Mouse (Mus musculus) CH12.LX (cell line): ENCODE data around the gene Zfyve28. TPM values are rescaled to one million over a fixed set of nuclear protein-coding genes. Genes with fewer than 3 reads are reported as not detected.

Experiments
- DNase-seq: peaks from one replicate; pipeline ENCODE4 v3.0.0-alpha.2; 2013; ENCODE audit errors: extremely low read depth
- H3K27ac ChIP-seq: 2 replicates; pipeline ENCODE4 v1.5.1; 2012; ENCODE audit warnings: low read depth, mild to moderate bottlenecking, control low read depth, moderate library complexity; ENCODE audit not compliant: insufficient read depth
- H3K27me3 ChIP-seq: replicated peaks from 2 replicates; pipeline ENCODE3; 2012; ENCODE audit warnings: inconsistent platforms
- H3K36me3 ChIP-seq, 2 experiments: replicated peaks in 1 of 2; 2 replicates each; pipeline versions ENCODE3 to v1.6.1; 2012; ENCODE audit warnings: inconsistent platforms in 1 of 2, low read length in 1 of 2, mild to moderate bottlenecking in 1 of 2, mixed read lengths in 1 of 2, moderate library complexity in 1 of 2; ENCODE audit not compliant: control insufficient read depth in 1 of 2, insufficient read depth in 1 of 2
- H3K4me1 ChIP-seq, 2 experiments: 2 replicates each; pipeline ENCODE4 v1.6.1; 2012; ENCODE audit warnings: inconsistent platforms in 1 of 2, moderate library complexity in 1 of 2; ENCODE audit not compliant: insufficient read depth in 2 of 2, control insufficient read depth in 1 of 2
- H3K4me2 ChIP-seq: 2 replicates; pipeline ENCODE4 v1.6.1; 2012; ENCODE audit warnings: low read depth, mild to moderate bottlenecking, control low read depth; ENCODE audit not compliant: poor library complexity, insufficient read depth, severe bottlenecking
- H3K4me3 ChIP-seq, 3 experiments: fragments of 150-350 bp in 1 of 3; sonication (generic) in 1 of 3; replicated peaks in 1 of 3; 2 replicates each; pipeline versions ENCODE3 to v1.5.1; 2011 to 2012; ENCODE audit warnings: low read depth in 2 of 3, low read length in 2 of 3, mild to moderate bottlenecking in 2 of 3, moderate library complexity in 2 of 3, control low read depth in 1 of 3, improper control_type of control experiment in 1 of 3, inconsistent platforms in 1 of 3, mixed read lengths in 1 of 3; ENCODE audit not compliant: poor library complexity in 1 of 3
- H3K79me2 ChIP-seq: replicated peaks from 2 replicates; pipeline ENCODE4 v1.6.1; 2012; ENCODE audit warnings: mild to moderate bottlenecking, moderate library complexity; ENCODE audit not compliant: control insufficient read depth, poor library complexity, insufficient read depth, severe bottlenecking; ENCODE audit errors: extremely low read depth
- H3K9ac ChIP-seq: 2 replicates; pipeline ENCODE4 v1.6.1; 2012; ENCODE audit warnings: low read depth, mild to moderate bottlenecking, control low read depth, moderate library complexity; ENCODE audit not compliant: insufficient read depth
- H3K9me3 ChIP-seq: replicated peaks from 2 replicates; pipeline ENCODE3; 2012; ENCODE audit warnings: low read length, inconsistent platforms, mixed read lengths
- BHLHE40 ChIP-seq: IDR thresholded peaks from 2 replicates; pipeline ENCODE4 v1.6.1; 2011; ENCODE audit warnings: mild to moderate bottlenecking, low read depth, low read length, improper control_type of control experiment
- ETS1 ChIP-seq: conservative IDR thresholded peaks from 2 replicates; pipeline ENCODE4 v1.6.1; 2012; ENCODE audit warnings: low read depth, mild to moderate bottlenecking, inconsistent platforms, low read length, improper control_type of control experiment, moderate library complexity
- HCFC1 ChIP-seq: IDR thresholded peaks from 2 replicates; pipeline ENCODE4 v1.6.1; 2012; ENCODE audit warnings: low read depth, mild to moderate bottlenecking, inconsistent platforms, low read length, improper control_type of control experiment
- IRF4 ChIP-seq: IDR thresholded peaks from 2 replicates; pipeline ENCODE4 v1.6.1; 2014; ENCODE audit warnings: low read depth, mild to moderate bottlenecking, inconsistent platforms, low read length, improper control_type of control experiment
- JUN ChIP-seq: IDR thresholded peaks from 2 replicates; pipeline ENCODE4 v1.6.1; 2011; ENCODE audit warnings: low read depth, mild to moderate bottlenecking, low read length, improper control_type of control experiment, moderate library complexity; ENCODE audit not compliant: insufficient read depth
- KAT2A ChIP-seq: IDR thresholded peaks from 2 replicates; pipeline ENCODE4 v1.6.1; 2012; ENCODE audit warnings: low read length, improper control_type of control experiment, inconsistent platforms; ENCODE audit not compliant: insufficient replicate concordance
- MEF2A ChIP-seq: IDR thresholded peaks from 2 replicates; pipeline ENCODE4 v1.6.1; 2014; ENCODE audit warnings: low read depth, mild to moderate bottlenecking, inconsistent platforms, low read length, improper control_type of control experiment, borderline replicate concordance
- NRF1 ChIP-seq: IDR thresholded peaks from 2 replicates; pipeline ENCODE4 v1.6.1; 2014; ENCODE audit warnings: low read depth, mild to moderate bottlenecking, inconsistent platforms, low read length, improper control_type of control experiment, moderate library complexity
- PAX5 ChIP-seq: IDR thresholded peaks from 2 replicates; pipeline ENCODE4 v1.6.1; 2012; ENCODE audit warnings: low read length, inconsistent platforms, mixed read lengths
- POLR2A ChIP-seq: IDR thresholded peaks from 2 replicates; pipeline ENCODE4 v1.6.1; 2011; ENCODE audit warnings: low read depth, mild to moderate bottlenecking, improper control_type of control experiment, low read length
- RCOR1 ChIP-seq: conservative IDR thresholded peaks from 2 replicates; pipeline ENCODE4 v1.6.1; 2012; ENCODE audit warnings: low read depth, mild to moderate bottlenecking, inconsistent platforms, low read length, improper control_type of control experiment
- TBP ChIP-seq: conservative IDR thresholded peaks from 2 replicates; pipeline ENCODE4 v1.6.1; 2011; ENCODE audit warnings: low read depth, low read length, improper control_type of control experiment
- TCF12 ChIP-seq: IDR thresholded peaks from 2 replicates; pipeline ENCODE4 v1.6.1; 2014; ENCODE audit warnings: low read depth, mild to moderate bottlenecking, inconsistent platforms, low read length, improper control_type of control experiment
- UBTF ChIP-seq: IDR thresholded peaks from 2 replicates; pipeline ENCODE4 v1.6.1; 2012; ENCODE audit warnings: low read depth, mild to moderate bottlenecking, inconsistent platforms, low read length, improper control_type of control experiment, moderate library complexity
- USF1 ChIP-seq: IDR thresholded peaks from 2 replicates; pipeline ENCODE4 v1.6.1; 2014; ENCODE audit warnings: low read depth, mild to moderate bottlenecking, inconsistent platforms, low read length, improper control_type of control experiment
- ZC3H11A ChIP-seq: IDR thresholded peaks from 2 replicates; pipeline ENCODE4 v1.6.1; 2012; ENCODE audit warnings: low read depth, mild to moderate bottlenecking, inconsistent platforms, low read length, improper control_type of control experiment
- ZKSCAN1 ChIP-seq: IDR thresholded peaks from 2 replicates; pipeline ENCODE4 v1.6.1; 2012; ENCODE audit warnings: low read depth, inconsistent platforms, low read length, improper control_type of control experiment, borderline replicate concordance
- dilution Hi-C: fragments of 300-500 bp; cut with MboI; formaldehyde crosslinking; loops from 2 replicates; pipeline ENCODE4 v1.14.3; 2020; ENCODE audit warnings: low sequenced_read_pairs; ENCODE audit not compliant: extremely low pct_unique_long_range_greater_than_20kb, extremely low pct_ligation_motif_present
- in situ Hi-C: fragments of 300-500 bp; cut with MboI; formaldehyde crosslinking; loops from 3 replicates; pipeline ENCODE4 v1.14.3; 2019; ENCODE audit warnings: low sequenced_read_pairs, low pct_ligation_motif_present, low pct_unique_long_range_greater_than_20kb, mixed read lengths
- polyA plus RNA-seq: library from polyadenylated mRNA; unstranded; fragments of >175 nt; gene quantifications from 2 replicates; pipeline ENCODE4 v1.2.1, GENCODE M21; 2012; ENCODE audit warnings: low read depth; ENCODE audit not compliant: insufficient read length
- total RNA-seq, 2 experiments: library from RNA; depleted of rRNA; stranded (reverse); fragments of 300-350 nt in 1 of 2; fragments of >200 nt in 1 of 2; gene quantifications; 2 replicates each; pipeline ENCODE4 v1.2.3; 2012 to 2014

Gene Zfyve28
- total and polyA plus RNA-seq, 3 experiments = 1.7 to 2.8 (median 2.0) TPM

- H3K27me3 ChIP-seq = peaks cover 40% of the 10 kb centered on the region
- in situ Hi-C loops = no loop called here
- H3K27ac ChIP-seq = no peak overlapping the region
- no peaks in the 10 kb centered on the region for H3K36me3 ChIP-seq
- peaks cover 0 to 4% of the 10 kb centered on the region in 2 experiments; a peak in 1 of 4 replicates for H3K4me1 ChIP-seq
- no peaks in the 10 kb centered on the region for H3K9me3 ChIP-seq
- H3K9ac ChIP-seq = no peak overlapping the region
- H3K4me3 ChIP-seq = no peak overlapping the region
- no peak overlapping the region for H3K4me2 ChIP-seq
- H3K79me2 ChIP-seq = no peaks in the 10 kb centered on the region
- no peak for DNase-seq
- TF ChIP-seq PAX5 = no peak
- TF ChIP-seq JUN = no peak
- TF ChIP-seq RCOR1 = no peak
- TF ChIP-seq TBP = no peak
- TF ChIP-seq TCF12 = no peak
- no peak for TF ChIP-seq POLR2A
- no peak for TF ChIP-seq UBTF
- TF ChIP-seq HCFC1 = no peak
- no peak for TF ChIP-seq USF1
- no peak for TF ChIP-seq NRF1
- no peak for TF ChIP-seq KAT2A
- no peak for TF ChIP-seq MEF2A
- TF ChIP-seq ZKSCAN1 = no peak
- TF ChIP-seq ETS1 = no peak
- TF ChIP-seq IRF4 = no peak
- TF ChIP-seq BHLHE40 = no peak
- dilution Hi-C loops = no loop called here
Measured at GRCm38 (mm10) chr5:34302377-34302776, 14.1 kb upstream of the Zfyve28 start.

DNA sequence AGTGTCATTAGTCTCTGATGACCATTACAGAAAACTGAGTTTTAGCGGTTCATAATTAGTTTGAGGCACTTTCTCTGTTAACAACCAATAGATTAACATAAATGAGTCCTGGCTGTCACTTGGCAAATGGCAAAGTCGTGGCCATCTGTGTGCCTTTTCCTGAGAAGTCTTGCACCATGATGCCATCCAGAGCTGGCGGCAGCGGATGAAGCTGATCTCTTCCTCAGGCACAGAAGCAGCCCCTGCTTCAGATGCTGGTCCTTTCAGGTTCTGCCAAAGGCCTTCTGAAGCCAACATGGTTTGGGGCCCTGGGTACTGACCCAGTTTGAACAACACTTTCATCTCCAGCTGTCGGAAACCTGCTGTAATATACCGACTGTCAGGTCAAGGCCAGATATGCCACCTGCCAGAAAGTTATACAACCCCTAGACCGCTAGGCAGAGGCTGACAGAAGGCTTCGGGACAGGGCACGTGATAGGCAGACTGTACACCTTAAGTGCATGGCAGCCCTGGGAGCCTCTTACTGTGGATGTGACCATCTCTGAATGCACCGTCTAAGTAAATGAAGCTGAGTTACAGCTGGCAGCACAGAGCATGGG is 10.8 kb upstream of the Zfyve28 start:
- Histone ChIP-seq H3K36me3 (no peaks in the 10 kb centered on the region), H3K4me2 (no peak overlapping the region), H3K9ac (no peak overlapping the region), H3K27ac (no peak overlapping the region), H3K4me1 (no peaks in the 10 kb centered on the region), H3K27me3 (peaks cover 36% of the 10 kb centered on the region), H3K4me3 (no peak overlapping the region), H3K9me3 (no peaks in the 10 kb centered on the region), H3K79me2 (no peaks in the 10 kb centered on the region)
- no peak for TF ChIP-seq ZC3H11A
- no peak for DNase-seq
- in situ Hi-C loops (no loop called here), dilution Hi-C loops (no loop called here)
